Mouse (Mus musculus) T-helper 2 cell (primary cell): ENCODE results near the gene Brip1.

Experiments used
- in situ Hi-C: fragments of 300-600 bp; cut with MboI, MseI; formaldehyde crosslinking; loops from one replicate; pipeline ENCODE4 v1.15.1; 2025; ENCODE audit warnings: high pct_unique_total_duplicates

The Brip1 gene

GRCm38 (mm10) chr11:86026556-86027194 lies 174.3 kb downstream of the Brip1 start:
- in situ Hi-C loops, result no loop called here

DNA sequence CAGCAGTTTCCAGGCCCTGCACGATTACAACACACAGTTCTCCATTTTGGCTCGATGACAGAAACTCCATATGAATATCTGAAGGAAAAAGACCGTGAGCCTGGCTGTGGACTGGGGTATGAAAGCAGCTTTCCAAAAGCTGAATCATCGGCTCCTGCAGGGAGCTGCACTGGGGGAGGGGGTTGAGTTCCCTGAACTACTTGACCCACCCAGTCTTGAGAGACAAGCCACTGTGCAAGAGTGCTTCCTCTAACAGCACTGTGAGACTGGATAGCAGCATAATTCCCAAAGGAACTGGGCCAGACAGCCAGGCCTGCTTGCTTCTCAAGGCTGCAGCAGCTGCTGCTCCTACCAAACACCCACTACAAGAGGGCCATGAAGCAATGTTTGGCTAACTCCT lies 178.6 kb downstream of the Brip1 start:
- in situ Hi-C loops, result no loop called here

GRCm38 (mm10) chr11:86020033-86020432 lies 181.0 kb downstream of the Brip1 start:
- in situ Hi-C loops, result no loop called here

GRCm38 (mm10) chr11:86016242-86016641 lies 184.8 kb downstream of the Brip1 start:
- in situ Hi-C loops, result no loop called here

DNA sequence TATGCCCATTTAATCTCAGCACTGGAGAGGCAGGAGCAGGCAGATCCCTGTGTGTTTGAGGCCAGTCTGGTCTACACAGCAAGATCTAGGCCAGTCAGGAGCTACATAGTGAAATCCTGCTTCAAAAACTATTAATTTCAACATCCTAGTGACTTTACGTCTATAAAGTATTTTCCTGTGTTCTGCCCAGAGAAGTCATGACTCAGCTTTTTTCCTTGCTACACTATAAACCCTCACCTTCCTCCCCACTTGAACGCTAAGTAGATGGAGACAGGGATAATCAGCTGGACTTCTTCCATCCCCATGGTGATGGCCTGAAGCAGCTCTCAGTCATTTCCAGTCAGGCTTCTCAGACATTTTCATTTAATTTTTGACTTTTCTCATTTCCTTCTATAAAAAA lies 187.9 kb downstream of the Brip1 start:
- in situ Hi-C loops, result no loop called here

GRCm38 (mm10) chr11:86010458-86010857 lies 190.5 kb downstream of the Brip1 start:
- in situ Hi-C loops, result no loop called here

GRCm38 (mm10) chr11:86008211-86008905 lies 192.6 kb downstream of the Brip1 start:
- in situ Hi-C loops, result no loop called here
